Mouse (Mus musculus) small intestine, adult 2 months (tissue): ENCODE data around the gene Olfr1377. TPM values are rescaled to one million over a fixed set of nuclear protein-coding genes. Genes with fewer than 3 reads are reported as not detected.
"Not testable (repeated sequence)": the region's sequence is repeated elsewhere in the genome, so short reads cannot be mapped to it uniquely, and the experiment has no call there.

Experiments used
- H3K27ac ChIP-seq: fragments of 200-500 bp; 2 replicates; pipeline ENCODE4 v1.5.1; 2012; ENCODE audit warnings: low read depth, low read length, control low read depth, inconsistent platforms; ENCODE audit not compliant: insufficient read depth
- H3K27me3 ChIP-seq: fragments of 200-500 bp; 2 replicates; pipeline ENCODE4 v1.6.1; 2012; ENCODE audit warnings: mild to moderate bottlenecking, moderate library complexity, low read length, inconsistent platforms; ENCODE audit not compliant: control insufficient read depth, insufficient read depth
- H3K36me3 ChIP-seq: fragments of 200-500 bp; 2 replicates; pipeline ENCODE4 v1.6.1; 2012; ENCODE audit warnings: mild to moderate bottlenecking, low read length, control low read depth, inconsistent platforms; ENCODE audit not compliant: control insufficient read depth, insufficient read depth
- H3K4me1 ChIP-seq: fragments of 200-500 bp; 2 replicates; pipeline ENCODE4 v1.6.1; 2012; ENCODE audit warnings: low read length, inconsistent platforms, mixed read lengths; ENCODE audit not compliant: control insufficient read depth, insufficient read depth, insufficient read length
- H3K4me3 ChIP-seq: fragments of 200-500 bp; 2 replicates; pipeline ENCODE4 v1.5.1; 2012; ENCODE audit warnings: low read depth, mild to moderate bottlenecking, control low read depth, inconsistent platforms, low read length, moderate library complexity
- CTCF ChIP-seq: fragments of 200-500 bp; IDR thresholded peaks from 2 replicates; pipeline ENCODE4 v1.5.1; 2012; ENCODE audit warnings: low read depth, mild to moderate bottlenecking, control low read depth, inconsistent platforms, low read length, moderate library complexity, mixed read lengths; ENCODE audit not compliant: insufficient replicate concordance, insufficient read length; ENCODE audit errors: extremely low read depth
- POLR2A ChIP-seq: fragments of 200-500 bp; IDR thresholded peaks from 2 replicates; pipeline ENCODE4 v1.6.1; 2012; ENCODE audit warnings: low read depth, mild to moderate bottlenecking, control low read depth, inconsistent platforms, low read length, moderate library complexity
- WGBS: fragments of 180-500 bp; shearing (Covaris S2); methylation state at CpG from one replicate; pipeline ENCODE4 v1.1.7; 2018; 5-methylcytosine and 5-hydroxymethylcytosine counted together
- polyA plus RNA-seq: library from polyadenylated mRNA; depleted of rRNA; stranded (reverse); fragments of >200 nt; gene quantifications from 2 replicates; pipeline ENCODE4 v1.2.3, GENCODE M21; 2012

The Olfr1377 gene
- polyA plus RNA-seq, 1 experiment: not detected

DNA sequence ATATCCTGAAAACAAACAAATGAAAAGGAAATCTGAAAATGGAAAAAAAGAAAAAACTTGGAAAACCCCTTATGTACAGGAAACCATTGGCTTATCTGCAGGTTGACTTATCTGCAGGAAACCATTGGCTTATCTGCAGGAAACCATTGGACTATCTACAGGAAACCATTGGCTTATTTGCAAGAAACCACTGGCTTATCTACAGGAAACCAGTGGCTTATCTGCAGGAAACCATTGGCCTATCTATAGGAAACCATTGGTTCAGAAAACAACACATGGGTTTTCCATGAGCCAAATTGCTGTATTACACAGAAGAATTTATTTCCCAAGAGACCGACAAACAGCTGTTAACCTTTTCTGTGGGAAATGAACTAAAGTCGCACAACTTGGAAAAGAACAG is 16.9 kb upstream of the Olfr1377 start:
- TF ChIP-seq POLR2A (no peak), CTCF (no peak)
- 85% methylated on average over 2 of the region's 2 CpGs for WGBS
- Histone ChIP-seq H3K4me1 (no peaks in the 10 kb centered on the region), H3K36me3 (no peaks in the 10 kb centered on the region), H3K4me3 (no peak overlapping the region), H3K27me3 (no peaks in the 10 kb centered on the region), H3K27ac (no peak overlapping the region)

DNA sequence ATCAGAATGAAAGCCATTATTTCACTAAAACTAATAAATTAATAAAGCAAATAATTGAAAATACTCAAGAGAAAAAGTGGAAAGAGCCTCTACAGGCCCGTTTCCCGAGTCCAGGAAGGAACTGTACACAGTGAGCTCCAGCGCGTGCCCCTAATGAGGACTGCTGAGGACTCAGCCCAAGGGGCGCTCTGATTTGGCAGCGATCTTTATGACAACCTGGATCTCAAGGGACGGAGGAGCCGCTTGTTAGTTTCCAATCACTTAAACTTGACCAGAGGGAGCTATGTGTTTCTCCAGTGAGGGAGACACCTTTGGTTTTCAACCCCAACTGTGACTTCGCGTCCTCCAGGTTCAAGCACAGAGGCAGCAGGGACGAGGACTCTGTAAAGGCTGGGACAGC is 15.5 kb upstream of the Olfr1377 start, which contains the start of gene Olfr1378:
Olfr1378 (plus strand) TSS at position 301 of the 400 bp plus-strand sequence.
- no peaks in the 10 kb centered on the region for H3K36me3 ChIP-seq
- H3K27ac ChIP-seq: no peak within 1 kb of the TSS
- no peaks in the 10 kb centered on the region for H3K4me1 ChIP-seq
- H3K27me3 ChIP-seq: no peaks in the 10 kb centered on the region
- 86% methylated on average over 11 of the region's 11 CpGs for WGBS
- no peak within 1 kb of the TSS for H3K4me3 ChIP-seq
- TF ChIP-seq POLR2A (no peak), CTCF (no peak)

DNA sequence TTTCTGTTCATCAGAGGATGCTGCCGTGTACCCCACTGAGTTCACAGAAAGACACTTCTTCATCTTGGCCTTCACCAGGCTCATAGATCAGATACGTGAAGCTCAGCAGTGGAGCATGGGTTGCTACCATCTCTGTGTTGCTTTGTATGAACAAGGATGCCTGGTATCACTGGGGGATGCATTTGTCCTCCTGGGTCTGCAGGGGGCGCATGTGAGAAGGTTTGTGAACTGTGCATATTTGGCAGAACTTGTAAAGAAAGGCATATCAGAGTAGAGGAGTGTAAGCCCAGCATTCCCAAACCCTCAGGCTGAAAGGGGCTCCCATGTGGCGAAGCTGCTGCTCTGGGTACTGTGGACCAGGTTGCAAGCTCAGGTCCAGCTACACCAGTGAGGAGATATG is 4.6 kb upstream of the Olfr1377 start:
- Histone ChIP-seq H3K36me3 (no peaks in the 10 kb centered on the region), H3K27ac (no peak overlapping the region), H3K27me3 (no peaks in the 10 kb centered on the region), H3K4me1 (no peaks in the 10 kb centered on the region), H3K4me3 (no peak overlapping the region)
- 68% methylated on average over 4 of the region's 4 CpGs for WGBS
- no peak for TF ChIP-seq POLR2A
- TF ChIP-seq CTCF: no peak

DNA sequence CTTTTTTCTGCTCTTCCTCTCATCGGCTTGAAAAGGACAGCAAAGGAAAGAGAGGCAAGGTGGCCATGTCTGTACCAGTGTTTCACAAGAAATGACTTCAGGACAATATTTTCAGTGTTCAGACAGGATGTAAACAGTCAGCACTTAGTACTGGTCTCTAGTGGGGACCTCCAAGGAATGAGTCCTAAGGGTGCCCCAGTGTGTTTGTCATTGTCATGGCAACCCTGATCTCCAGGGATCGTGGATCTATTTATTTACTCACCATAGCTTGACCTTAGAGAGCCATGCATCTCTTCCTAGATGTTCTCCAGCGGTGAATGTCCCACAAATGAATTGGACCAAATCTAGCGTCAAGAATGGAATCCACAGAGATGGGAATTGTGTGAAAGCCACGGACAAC is 21.5 kb downstream of the Olfr1377 start, which contains the start of gene Olfr51:
Olfr51 (plus strand) TSS at position 301 of the 400 bp plus-strand sequence.
- WGBS: 61% methylated on average over 5 of the region's 5 CpGs
- Histone ChIP-seq H3K27ac (no peak within 1 kb of the TSS), H3K4me3 (no peak within 1 kb of the TSS), H3K4me1 (no peaks in the 10 kb centered on the region), H3K36me3 (no peaks in the 10 kb centered on the region), H3K27me3 (no peaks in the 10 kb centered on the region; the same call in 1 of the 2 replicates)
- TF ChIP-seq POLR2A (no peak), CTCF (no peak)

DNA sequence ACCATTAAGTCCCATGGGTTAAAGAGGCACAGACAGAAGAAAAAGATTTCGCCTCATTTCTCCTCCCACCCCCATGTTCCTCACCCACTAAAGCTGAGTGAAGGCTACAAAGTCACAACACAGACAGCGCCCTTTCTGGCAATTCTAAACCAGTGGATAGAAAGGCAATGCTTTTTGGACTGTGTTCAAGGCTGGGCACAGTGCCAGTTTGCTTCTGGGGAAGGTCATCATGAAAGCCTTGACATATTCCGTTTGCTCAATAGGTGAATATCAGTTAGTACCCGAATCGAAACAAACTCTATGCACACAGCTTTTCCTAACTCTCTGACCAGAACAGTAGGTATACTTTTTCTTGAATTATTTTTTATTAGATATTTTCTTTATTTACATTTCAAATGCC is 30.1 kb downstream of the Olfr1377 start:
- H3K4me3 ChIP-seq: no peak overlapping the region
- 33% methylated on average over 5 of the region's 5 CpGs for WGBS
- no peaks in the 10 kb centered on the region for H3K36me3 ChIP-seq
- H3K27ac ChIP-seq: no peak overlapping the region
- no peaks in the 10 kb centered on the region for H3K27me3 ChIP-seq
- TF ChIP-seq POLR2A (no peak), CTCF (no peak)
- no peaks in the 10 kb centered on the region for H3K4me1 ChIP-seq

DNA sequence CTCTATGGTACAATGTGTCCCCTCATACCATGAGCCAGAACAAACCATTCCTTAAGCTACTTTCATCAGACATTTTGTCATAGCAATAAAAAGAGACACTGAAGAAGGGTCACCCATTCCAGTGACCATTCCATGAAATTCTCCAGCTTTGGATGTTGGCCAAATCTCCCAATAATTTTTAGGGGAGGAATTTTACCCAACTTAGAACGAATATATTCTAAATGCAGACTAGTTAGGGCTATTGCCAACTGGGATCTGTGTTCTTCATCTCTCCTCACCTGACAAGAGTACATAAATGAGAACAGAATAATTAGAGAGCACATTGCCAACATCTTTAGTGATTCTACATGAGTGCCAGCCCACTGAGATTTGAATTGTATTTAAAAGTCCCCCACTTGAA is 32.2 kb downstream of the Olfr1377 start, which contains the start of gene Olfr54:
Olfr54 (plus strand) TSS at position 301 of the 400 bp plus-strand sequence.
- Histone ChIP-seq H3K4me3 (no peak within 1 kb of the TSS), H3K36me3 (no peaks in the 10 kb centered on the region), H3K4me1 (no peaks in the 10 kb centered on the region), H3K27me3 (no peaks in the 10 kb centered on the region), H3K27ac (no peak within 1 kb of the TSS)
- WGBS: 58% methylated on average over 1 of the region's 1 CpGs
- TF ChIP-seq POLR2A: no peak
- TF ChIP-seq CTCF: no peak

DNA sequence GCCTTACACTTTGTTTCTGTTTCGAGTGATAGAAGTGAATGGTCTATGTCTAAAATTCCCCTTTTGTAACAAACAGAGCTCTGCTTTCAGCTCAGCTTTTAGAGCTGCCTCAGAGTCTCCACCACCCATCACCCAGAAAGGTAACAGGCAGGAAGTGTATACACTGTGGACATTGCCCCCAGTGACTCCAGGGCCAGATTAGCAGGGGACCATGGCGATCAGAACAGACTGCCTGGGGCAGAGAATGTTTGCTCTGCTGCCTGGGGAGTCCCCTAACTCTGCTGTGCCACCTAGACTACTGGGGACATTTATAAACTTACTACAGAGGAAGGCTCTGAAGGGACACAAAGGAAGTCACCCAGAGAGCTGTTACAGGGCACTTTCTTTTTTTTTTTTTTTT is 34.6 kb downstream of the Olfr1377 start:
- H3K4me3 ChIP-seq: no peak overlapping the region
- H3K27me3 ChIP-seq: no peaks in the 10 kb centered on the region
- no peak overlapping the region for H3K27ac ChIP-seq
- no peaks in the 10 kb centered on the region for H3K4me1 ChIP-seq
- no peaks in the 10 kb centered on the region for H3K36me3 ChIP-seq
- TF ChIP-seq POLR2A (no peak), CTCF (no peak)
- WGBS: 34% methylated on average over 2 of the region's 2 CpGs

DNA sequence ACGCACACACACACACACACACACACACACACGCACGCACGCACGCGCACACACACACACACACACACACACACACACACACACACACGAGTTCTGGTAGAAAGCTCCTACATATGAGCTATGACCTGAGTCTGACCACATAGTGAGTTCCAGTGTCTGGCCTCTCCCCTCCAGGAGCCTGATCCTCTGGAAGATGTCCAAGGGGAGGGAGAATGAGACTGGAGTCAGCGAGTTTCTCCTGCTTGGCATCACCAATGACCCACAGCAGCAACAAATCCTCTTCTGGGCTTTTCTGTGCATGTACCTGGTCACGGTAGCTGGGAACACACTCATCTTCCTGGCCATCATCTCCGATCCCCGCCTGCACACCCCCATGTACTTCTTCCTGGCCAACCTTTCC is 45.0 kb downstream of the Olfr1377 start:
- H3K27me3 ChIP-seq, H3K4me3 ChIP-seq, H3K36me3 ChIP-seq, H3K4me1 ChIP-seq, H3K27ac ChIP-seq: not testable (repeated sequence)
- 83% methylated on average over 11 of the region's 11 CpGs for WGBS

DNA sequence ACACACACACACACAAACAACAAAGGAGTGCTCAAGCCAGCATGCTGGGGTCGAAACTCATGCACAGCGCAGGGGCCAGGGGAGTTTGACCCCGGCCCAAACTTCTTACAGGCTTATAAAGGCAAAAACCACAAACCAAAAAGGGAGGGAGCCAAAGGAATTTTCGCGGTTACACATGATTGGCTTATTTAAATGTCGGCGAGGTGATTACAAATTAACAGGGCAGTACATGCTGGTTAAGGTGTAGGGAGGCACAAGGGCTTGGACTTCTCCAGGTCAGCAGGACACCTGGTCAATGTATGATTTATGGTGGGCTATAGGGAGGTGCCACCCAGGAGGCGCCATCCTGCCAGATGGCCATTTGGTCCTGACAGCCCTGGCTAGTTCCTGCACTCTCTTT is 47.6 kb downstream of the Olfr1377 start:
- H3K4me1 ChIP-seq, H3K27ac ChIP-seq, H3K36me3 ChIP-seq, H3K27me3 ChIP-seq, H3K4me3 ChIP-seq: not testable (repeated sequence)
- 71% methylated on average over 8 of the region's 8 CpGs for WGBS
